Mouse (Mus musculus): ENCODE results near the gene Pald1.

DNA sequence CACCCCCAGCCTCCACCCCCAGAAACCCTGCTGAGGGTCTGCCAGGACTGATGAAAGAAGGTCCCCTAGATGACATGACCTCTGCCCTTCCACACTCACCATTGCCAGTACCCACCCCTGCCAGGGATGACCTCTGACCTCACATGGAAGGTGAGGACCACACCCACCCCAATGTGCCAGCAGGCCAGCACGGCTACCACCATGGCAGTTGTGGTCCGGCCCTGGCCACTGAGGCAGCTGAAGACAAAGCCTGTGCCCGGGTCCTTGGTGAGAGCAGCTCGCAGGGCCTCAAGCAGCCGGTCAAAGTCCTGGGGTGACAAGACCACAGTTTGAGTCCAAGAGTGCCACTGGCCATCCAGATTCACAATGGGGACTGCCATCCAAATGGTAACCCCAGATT, 42.3 kb downstream of the Pald1 start:
- TF ChIP-seq CTCF (IDR thresholded peaks at IDR 0.05; ENCODE audit: low read depth, low read length) (no peak), POLR2A (IDR thresholded peaks at IDR 0.05; ENCODE audit: borderline replicate concordance, low read depth, low read length) (no peak)
